Mouse (Mus musculus): Measurements from ENCODE around the gene Glrx5.
A peak's percentile ranks its signal among the peaks of the same experiment; 100 is the strongest.

The Glrx5 gene

GRCm38 (mm10) chr12:105004956-105005714, 27.4 kb upstream of the Glrx5 start:
- no peak for DNase-seq

- DNase-seq = no peak
Observed at GRCm38 (mm10) chr12:105005715-105005972, 26.8 kb upstream of the Glrx5 start.

- no peak for DNase-seq
Observed at GRCm38 (mm10) chr12:105008150-105008549, 24.3 kb upstream of the Glrx5 start.

- DNase-seq = no peak
Observed at GRCm38 (mm10) chr12:105008752-105009178, 23.7 kb upstream of the Glrx5 start.

GRCm38 (mm10) chr12:105009370-105010212, 22.9 kb upstream of the Glrx5 start, which contains the start of gene Syne3:
Gene Syne3 (minus strand): TSS chr12:105009809.
- peak; percentile 42 to 55 for DNase-seq

- no peak for DNase-seq
Observed at GRCm38 (mm10) chr12:105010213-105010790, 22.2 kb upstream of the Glrx5 start.

GRCm38 (mm10) chr12:105011589-105011988, 20.9 kb upstream of the Glrx5 start:
- no peak for DNase-seq

- no peak for DNase-seq
Observed at GRCm38 (mm10) chr12:105012314-105012713, 20.2 kb upstream of the Glrx5 start.

- DNase-seq = no peak
Observed at GRCm38 (mm10) chr12:105013065-105013464, 19.4 kb upstream of the Glrx5 start.

GRCm38 (mm10) chr12:105016199-105016598, 16.3 kb upstream of the Glrx5 start:
- DNase-seq = peak in 1 of 2 experiments; percentile 53

GRCm38 (mm10) chr12:105016639-105017038, 15.8 kb upstream of the Glrx5 start:
- peak; percentile 65 to 82 for DNase-seq

GRCm38 (mm10) chr12:105019359-105020219, 12.9 kb upstream of the Glrx5 start:
- DNase-seq = peak; percentile 55 to 61

GRCm38 (mm10) chr12:105021441-105022069, 10.9 kb upstream of the Glrx5 start:
- DNase-seq = no peak

GRCm38 (mm10) chr12:105022141-105022540, 10.3 kb upstream of the Glrx5 start:
- DNase-seq = peak; percentile 80 to 81

GRCm38 (mm10) chr12:105022776-105023175, 9.7 kb upstream of the Glrx5 start:
- DNase-seq = no peak

- DNase-seq = peak; percentile 89 to 92
Observed at GRCm38 (mm10) chr12:105025271-105025946, 7.1 kb upstream of the Glrx5 start.

- no peak for DNase-seq
Observed at GRCm38 (mm10) chr12:105025947-105026586, 6.4 kb upstream of the Glrx5 start.

GRCm38 (mm10) chr12:105027323-105027991, 5.0 kb upstream of the Glrx5 start:
- peak; percentile 72 to 76 for DNase-seq

GRCm38 (mm10) chr12:105029890-105030289, 2.6 kb upstream of the Glrx5 start:
- no peak for DNase-seq

Measured in cerebellum, postnatal 10 days (tissue).